Mouse (Mus musculus) embryonic fibroblast, embryonic 13.5 days (primary cell): ENCODE results near the gene Bnip2. TPM values are rescaled to one million over a fixed set of nuclear protein-coding genes. Genes with fewer than 3 reads are reported as not detected.

Experiments
- H3K27ac ChIP-seq: 2 replicates; pipeline ENCODE4 v1.5.1; 2012; ENCODE audit warnings: low read length, control low read depth, inconsistent platforms; ENCODE audit not compliant: insufficient read depth
- H3K4me1 ChIP-seq: 2 replicates; pipeline ENCODE4 v1.6.1; 2011; ENCODE audit warnings: low read length; ENCODE audit not compliant: control insufficient read depth, insufficient read depth
- H3K4me3 ChIP-seq: 2 replicates; pipeline ENCODE4 v1.5.1; 2011; ENCODE audit warnings: mild to moderate bottlenecking, control low read depth, low read length; ENCODE audit not compliant: insufficient read depth
- CTCF ChIP-seq: IDR thresholded peaks from 2 replicates; pipeline ENCODE4 v1.5.1; 2011; ENCODE audit warnings: mild to moderate bottlenecking, control low read depth, low read length, moderate library complexity, borderline replicate concordance; ENCODE audit not compliant: insufficient read depth
- POLR2A ChIP-seq: IDR thresholded peaks from 2 replicates; pipeline ENCODE4 v1.6.1; 2011; ENCODE audit warnings: low read depth, mild to moderate bottlenecking, control low read depth, low read length, moderate library complexity
- polyA plus RNA-seq: library from polyadenylated mRNA; stranded (reverse); fragments of >200 nt; gene quantifications from 2 replicates; pipeline ENCODE4 v1.2.4, GENCODE M21; 2011; ENCODE audit warnings: low read depth; ENCODE audit not compliant: missing spikeins, insufficient read length

Bnip2 gene
- polyA plus RNA-seq, 1 experiment, result 184 TPM

DNA sequence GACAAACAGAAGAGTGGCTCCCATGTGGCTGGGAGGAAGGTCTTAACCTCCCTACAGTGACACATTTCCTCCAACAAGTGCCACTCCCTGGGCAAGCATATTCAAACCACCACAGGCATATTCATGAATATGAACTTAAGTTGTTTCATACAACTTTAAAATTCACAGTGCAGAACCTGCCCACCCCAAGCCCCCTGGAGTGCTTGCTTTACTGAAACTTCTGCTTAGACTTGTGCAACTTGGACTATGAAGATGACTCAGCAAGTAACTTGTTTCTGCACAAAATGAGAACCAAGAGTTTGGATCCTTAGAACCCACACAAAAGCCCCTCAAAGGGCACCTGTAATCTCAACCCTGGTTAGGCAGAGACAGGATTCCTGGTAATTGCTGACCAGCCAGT lies 35.4 kb downstream of the Bnip2 start:
- no peak for TF ChIP-seq POLR2A
- Histone ChIP-seq H3K4me3 (no peak overlapping the region), H3K27ac (no peak overlapping the region), H3K4me1 (peaks cover 5% of the 10 kb centered on the region; the same call in 1 of the 2 replicates)

GRCm38 (mm10) chr9:70025365-70026012 lies 36.2 kb downstream of the Bnip2 start:
- Histone ChIP-seq H3K27ac (peak overlapping the region; percentile 2; the same call in 1 of the 2 replicates), H3K4me3 (no peak overlapping the region), H3K4me1 (peaks cover 5% of the 10 kb centered on the region; the same call in 1 of the 2 replicates)
- no peak for TF ChIP-seq CTCF
- no peak for TF ChIP-seq POLR2A

- H3K27ac ChIP-seq, result no peak overlapping the region
- no peak for TF ChIP-seq CTCF
- no peak for TF ChIP-seq POLR2A
These were observed 42.9 kb downstream of the Bnip2 start for GRCm38 (mm10) chr9:70032167-70032566.

GRCm38 (mm10) chr9:70033056-70033455 lies 43.8 kb downstream of the Bnip2 start:
- H3K27ac ChIP-seq, result no peak overlapping the region
- TF ChIP-seq CTCF (no peak), POLR2A (no peak)
- no peaks in the 10 kb centered on the region for H3K4me1 ChIP-seq
- H3K4me3 ChIP-seq, result no peak overlapping the region

More at GRCm38 (mm10) chr9:70032167-70032566, 42.9 kb downstream of the Bnip2 start:
- no peak overlapping the region for H3K4me3 ChIP-seq
- H3K4me1 ChIP-seq, result no peaks in the 10 kb centered on the region

DNA sequence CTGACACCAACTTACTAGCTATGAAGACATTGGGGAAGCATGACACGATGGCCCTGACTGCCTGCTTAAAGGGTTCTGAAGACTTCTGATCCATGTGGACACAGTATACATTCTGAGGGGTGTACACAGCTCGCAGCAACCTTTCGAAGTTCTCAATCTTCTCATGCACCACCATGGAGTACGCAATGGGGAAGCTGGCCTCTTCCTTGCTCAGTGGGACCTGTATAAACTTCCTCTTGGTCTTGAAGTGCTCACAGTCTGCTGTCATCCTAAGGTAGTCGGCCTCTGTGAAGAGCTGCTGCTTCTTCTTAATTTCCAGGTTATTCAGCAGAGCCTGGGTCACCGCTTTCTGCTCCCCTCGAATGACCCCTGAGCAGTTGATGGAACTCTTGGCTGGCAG lies 45.4 kb downstream of the Bnip2 start:
- Histone ChIP-seq H3K4me1 (no peaks in the 10 kb centered on the region), H3K4me3 (no peak overlapping the region), H3K27ac (no peak overlapping the region)
- TF ChIP-seq POLR2A (no peak), CTCF (no peak)

- Histone ChIP-seq H3K4me3 (no peak overlapping the region), H3K27ac (no peak overlapping the region), H3K4me1 (no peaks in the 10 kb centered on the region)
- TF ChIP-seq POLR2A, result no peak
- no peak for TF ChIP-seq CTCF
These were observed 47.4 kb downstream of the Bnip2 start for GRCm38 (mm10) chr9:70036646-70037045.

GRCm38 (mm10) chr9:70037988-70038387 lies 48.7 kb downstream of the Bnip2 start, which contains the start of gene Gcnt3:
Gene Gcnt3 (minus strand): TSS chr9:70038088.
- no peak for TF ChIP-seq POLR2A
- no peak for TF ChIP-seq CTCF
- Histone ChIP-seq H3K4me3 (no peak within 1 kb of the TSS), H3K4me1 (no peaks in the 10 kb centered on the region), H3K27ac (no peak within 1 kb of the TSS)

- Histone ChIP-seq H3K4me1 (no peaks in the 10 kb centered on the region), H3K4me3 (no peak overlapping the region), H3K27ac (no peak overlapping the region)
- TF ChIP-seq POLR2A (no peak), CTCF (no peak)
These were observed 50.5 kb downstream of the Bnip2 start for GRCm38 (mm10) chr9:70039597-70040385.

DNA sequence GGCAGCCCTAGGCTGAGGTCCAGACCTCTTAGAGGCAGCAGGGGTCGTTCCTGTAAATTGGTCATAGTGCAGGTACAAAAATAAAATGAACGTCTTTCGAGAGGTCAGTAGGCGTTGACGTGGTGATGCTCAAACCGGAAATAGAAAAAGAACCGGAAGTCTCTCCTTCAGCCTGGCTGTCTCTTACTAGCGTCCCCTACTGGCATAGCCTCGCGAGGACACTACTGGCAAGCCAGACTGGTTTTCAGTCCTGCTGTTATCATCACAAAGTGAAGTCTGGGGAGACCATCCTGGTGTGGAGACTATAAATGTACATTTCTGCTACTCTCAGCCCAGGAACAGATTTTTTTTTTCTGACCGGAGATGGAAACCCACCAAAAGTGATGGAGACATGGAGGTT lies 51.3 kb downstream of the Bnip2 start:
- Histone ChIP-seq H3K4me3 (no peak overlapping the region), H3K27ac (no peak overlapping the region), H3K4me1 (no peaks in the 10 kb centered on the region)
- TF ChIP-seq CTCF, result no peak
- no peak for TF ChIP-seq POLR2A

- H3K4me1 ChIP-seq, result no peaks in the 10 kb centered on the region
- H3K4me3 ChIP-seq, result no peak overlapping the region
- H3K27ac ChIP-seq, result no peak overlapping the region
- TF ChIP-seq CTCF, result no peak
- TF ChIP-seq POLR2A, result no peak
These were observed 52.9 kb downstream of the Bnip2 start for GRCm38 (mm10) chr9:70042137-70042536.
